Mouse (Mus musculus): ENCODE measurements around the gene Lrrc51. TPM values are rescaled to one million over a fixed set of nuclear protein-coding genes. Genes with fewer than 3 reads are reported as not detected.
"Not testable (repeated sequence)": the region's sequence is repeated elsewhere in the genome, so short reads cannot be mapped to it uniquely, and the experiment has no call there.

Gene Lrrc51
- polyA plus RNA-seq, 1 experiment from 2014 or later = 13.8 TPM

GRCm38 (mm10) chr7:101933300-101933699 lies 395 bp downstream of the Lrrc51 start:
- Histone ChIP-seq H3K27me3 (ENCODE audit: insufficient read depth, poor library complexity, severe bottlenecking) (no peaks in the 10 kb centered on the region), H3K36me3 (peaks cover 15% of the 10 kb centered on the region; the same call in 1 of the 2 replicates), H3K4me3 (peak overlapping the region; percentile 93), H3K9me3 (no peaks in the 10 kb centered on the region), H3K4me1 (replicated peaks) (peaks cover 27% of the 10 kb centered on the region), H3K27ac (peak overlapping the region; percentile 96)
- DNase-seq (ENCODE audit: low spot score) = no peak
- WGBS = 8% methylated on average over 15 of the region's 15 CpGs

GRCm38 (mm10) chr7:101932551-101932950 lies 1.1 kb downstream of the Lrrc51 start:
- DNase-seq (ENCODE audit: low spot score) = no peak
- Histone ChIP-seq H3K4me3 (peak overlapping the region; percentile 93), H3K27ac (no peak overlapping the region), H3K27me3 (ENCODE audit: insufficient read depth, poor library complexity, severe bottlenecking) (no peaks in the 10 kb centered on the region), H3K9me3 (no peaks in the 10 kb centered on the region), H3K36me3 (peaks cover 9% of the 10 kb centered on the region; the same call in 1 of the 2 replicates), H3K4me1 (replicated peaks) (peaks cover 27% of the 10 kb centered on the region)
- 93% methylated on average over 1 of the region's 1 CpGs for WGBS

GRCm38 (mm10) chr7:101928093-101928492 lies 5.6 kb downstream of the Lrrc51 start:
- Histone ChIP-seq H3K4me3 (no peak overlapping the region), H3K9me3 (no peaks in the 10 kb centered on the region), H3K27me3 (ENCODE audit: insufficient read depth, poor library complexity, severe bottlenecking) (no peaks in the 10 kb centered on the region), H3K36me3 (no peaks in the 10 kb centered on the region), H3K27ac (no peak overlapping the region), H3K4me1 (replicated peaks) (peaks cover 8% of the 10 kb centered on the region)
- DNase-seq (ENCODE audit: low spot score) = no peak
- 90% methylated on average over 3 of the region's 3 CpGs for WGBS

- H3K36me3 ChIP-seq; DNase-seq (ENCODE audit: low spot score); H3K4me1 ChIP-seq (replicated peaks); H3K9me3 ChIP-seq; H3K27me3 ChIP-seq (ENCODE audit: insufficient read depth, poor library complexity, severe bottlenecking); H3K4me3 ChIP-seq; H3K27ac ChIP-seq: not testable (repeated sequence)
Observed at GRCm38 (mm10) chr7:101925892-101926291, 7.8 kb downstream of the Lrrc51 start.

GRCm38 (mm10) chr7:101918071-101918470 lies 15.6 kb downstream of the Lrrc51 start:
- no peaks in the 10 kb centered on the region for H3K4me1 ChIP-seq (replicated peaks)
- peak; percentile 69 for DNase-seq (ENCODE audit: low spot score)
- no peak overlapping the region for H3K27ac ChIP-seq
- no peaks in the 10 kb centered on the region for H3K9me3 ChIP-seq
- no peak overlapping the region for H3K4me3 ChIP-seq
- H3K36me3 ChIP-seq = peaks cover 21% of the 10 kb centered on the region
- 3% methylated on average over 1 of the region's 1 CpGs for WGBS
- no peaks in the 10 kb centered on the region for H3K27me3 ChIP-seq (ENCODE audit: insufficient read depth, poor library complexity, severe bottlenecking)

GRCm38 (mm10) chr7:101911982-101912381 lies 21.7 kb downstream of the Lrrc51 start:
- WGBS = 60% methylated on average over 3 of the region's 3 CpGs
- Histone ChIP-seq H3K36me3 (peaks cover 66% of the 10 kb centered on the region), H3K9me3 (no peaks in the 10 kb centered on the region), H3K4me1 (replicated peaks) (peaks cover 5% of the 10 kb centered on the region), H3K4me3 (no peak overlapping the region), H3K27ac (no peak overlapping the region), H3K27me3 (ENCODE audit: insufficient read depth, poor library complexity, severe bottlenecking) (no peaks in the 10 kb centered on the region)
- no peak for DNase-seq (ENCODE audit: low spot score)

GRCm38 (mm10) chr7:101910138-101910537 lies 23.6 kb downstream of the Lrrc51 start:
- no peak overlapping the region for H3K4me3 ChIP-seq
- no peak overlapping the region for H3K27ac ChIP-seq
- no peaks in the 10 kb centered on the region for H3K27me3 ChIP-seq (ENCODE audit: insufficient read depth, poor library complexity, severe bottlenecking)
- no peaks in the 10 kb centered on the region for H3K9me3 ChIP-seq
- no peak for DNase-seq (ENCODE audit: low spot score)
- H3K4me1 ChIP-seq (replicated peaks) = peaks cover 14% of the 10 kb centered on the region
- 85% methylated on average over 4 of the region's 4 CpGs for WGBS
- peaks cover 66% of the 10 kb centered on the region for H3K36me3 ChIP-seq

- WGBS = 79% methylated on average over 4 of the region's 4 CpGs
Observed at GRCm38 (mm10) chr7:101908367-101908766, 25.3 kb downstream of the Lrrc51 start.

GRCm38 (mm10) chr7:101906696-101907095 lies 27.0 kb downstream of the Lrrc51 start:
- WGBS = 82% methylated on average over 8 of the region's 8 CpGs
- Histone ChIP-seq H3K4me1 (replicated peaks) (peaks cover 18% of the 10 kb centered on the region), H3K36me3 (peaks cover 43% of the 10 kb centered on the region), H3K4me3 (peak overlapping the region; percentile 71), H3K27me3 (ENCODE audit: insufficient read depth, poor library complexity, severe bottlenecking) (no peaks in the 10 kb centered on the region), H3K27ac (peak overlapping the region; percentile 97), H3K9me3 (0 out of 2 replicates have a peak, but pooled peaks cover 3% of the 10 kb centered on the region)
- DNase-seq (ENCODE audit: low spot score) = no peak

More at GRCm38 (mm10) chr7:101908367-101908766, 25.3 kb downstream of the Lrrc51 start:
- peaks cover 18% of the 10 kb centered on the region for H3K4me1 ChIP-seq (replicated peaks)
- H3K27me3 ChIP-seq (ENCODE audit: insufficient read depth, poor library complexity, severe bottlenecking) = no peaks in the 10 kb centered on the region
- no peak for DNase-seq (ENCODE audit: low spot score)
- no peak overlapping the region; the same call in 1 of the 2 replicates for H3K27ac ChIP-seq
- no peak overlapping the region for H3K4me3 ChIP-seq
- peaks cover 48% of the 10 kb centered on the region for H3K36me3 ChIP-seq
- H3K9me3 ChIP-seq = no peaks in the 10 kb centered on the region

- WGBS = 20% methylated on average over 11 of the region's 11 CpGs
- Histone ChIP-seq H3K9me3 (0 out of 2 replicates have a peak, but pooled peaks cover 3% of the 10 kb centered on the region), H3K4me3 (peak within 1 kb of the TSS; percentile 71), H3K27me3 (ENCODE audit: insufficient read depth, poor library complexity, severe bottlenecking) (no peaks in the 10 kb centered on the region), H3K36me3 (peaks cover 39% of the 10 kb centered on the region), H3K27ac (peak within 1 kb of the TSS; percentile 97), H3K4me1 (replicated peaks) (peaks cover 18% of the 10 kb centered on the region)
- no peak for DNase-seq (ENCODE audit: low spot score)
Observed at GRCm38 (mm10) chr7:101906287-101906681, 27.4 kb downstream of the Lrrc51 start, which contains the start of gene Tomt. Gene Tomt (minus strand): TSS chr7:101906359.

GRCm38 (mm10) chr7:101905561-101906286 lies 28.0 kb downstream of the Lrrc51 start, which contains the start of gene Lamtor1:
Gene Lamtor1 (plus strand): TSS chr7:101905904.
- DNase-seq (ENCODE audit: low spot score) = peak; percentile 100
- Histone ChIP-seq H3K4me3 (peak within 1 kb of the TSS; percentile 71), H3K27me3 (ENCODE audit: insufficient read depth, poor library complexity, severe bottlenecking) (no peaks in the 10 kb centered on the region), H3K9me3 (0 out of 2 replicates have a peak, but pooled peaks cover 3% of the 10 kb centered on the region), H3K4me1 (replicated peaks) (peaks cover 18% of the 10 kb centered on the region), H3K27ac (peak within 1 kb of the TSS; percentile 97), H3K36me3 (peaks cover 39% of the 10 kb centered on the region)
- whole genome bisulfite sequencing = under 1% methylated on average over 61 of the region's 61 CpGs

- DNase-seq (ENCODE audit: low spot score) = no peak
- no peaks in the 10 kb centered on the region for H3K27me3 ChIP-seq (ENCODE audit: insufficient read depth, poor library complexity, severe bottlenecking)
- no peak overlapping the region for H3K4me3 ChIP-seq
- peaks cover 18% of the 10 kb centered on the region for H3K4me1 ChIP-seq (replicated peaks)
- 0 out of 2 replicates have a peak, but pooled peaks cover 3% of the 10 kb centered on the region for H3K9me3 ChIP-seq
- peaks cover 40% of the 10 kb centered on the region for H3K36me3 ChIP-seq
- no peak overlapping the region for H3K27ac ChIP-seq
Observed at GRCm38 (mm10) chr7:101902846-101903245, 30.8 kb downstream of the Lrrc51 start.

GRCm38 (mm10) chr7:101901969-101902368 lies 31.7 kb downstream of the Lrrc51 start:
- Histone ChIP-seq H3K9me3 (0 out of 2 replicates have a peak, but pooled peaks cover 3% of the 10 kb centered on the region), H3K36me3 (peaks cover 40% of the 10 kb centered on the region), H3K27ac (no peak overlapping the region), H3K4me1 (replicated peaks) (peaks cover 17% of the 10 kb centered on the region), H3K27me3 (ENCODE audit: insufficient read depth, poor library complexity, severe bottlenecking) (no peaks in the 10 kb centered on the region), H3K4me3 (no peak overlapping the region)
- DNase-seq (ENCODE audit: low spot score) = no peak
- WGBS = 92% methylated on average over 10 of the region's 10 CpGs

Measured in hindbrain, embryonic 10.5 days (tissue).